Mouse (Mus musculus) liver, adult 2 months (tissue): ENCODE data around the gene Rps11. TPM values are rescaled to one million over a fixed set of nuclear protein-coding genes. Genes with fewer than 3 reads are reported as not detected.

ENCODE experiments used
- DNase-seq: peaks from one replicate; pipeline ENCODE4 v3.0.0-alpha.2; 2011; ENCODE audit warnings: low read depth, low spot score; ENCODE audit errors: extremely low read depth
- H3K27ac ChIP-seq: fragments of 200-500 bp; replicated peaks from 2 replicates; pipeline ENCODE4 v1.5.1; 2012; ENCODE audit warnings: low read depth, mild to moderate bottlenecking, control low read depth, inconsistent platforms, low read length; ENCODE audit not compliant: insufficient read depth
- H3K27me3 ChIP-seq: fragments of 200-500 bp; 2 replicates; pipeline ENCODE4 v1.6.1; 2012; ENCODE audit warnings: mild to moderate bottlenecking, moderate library complexity, low read length, inconsistent platforms; ENCODE audit not compliant: control insufficient read depth, insufficient read depth
- H3K36me3 ChIP-seq: fragments of 200-500 bp; 2 replicates; pipeline ENCODE4 v1.6.1; 2012; ENCODE audit warnings: low read length, inconsistent platforms; ENCODE audit not compliant: control insufficient read depth, insufficient read depth
- H3K4me1 ChIP-seq: fragments of 200-500 bp; 2 replicates; pipeline ENCODE4 v1.6.1; 2011; ENCODE audit warnings: low read length; ENCODE audit not compliant: control insufficient read depth, insufficient read depth
- H3K4me3 ChIP-seq: fragments of 200-500 bp; 2 replicates; pipeline ENCODE4 v1.5.1; 2011; ENCODE audit warnings: low read depth, mild to moderate bottlenecking, control low read depth, low read length, moderate library complexity; ENCODE audit not compliant: insufficient read depth
- H3K79me2 ChIP-seq: fragments of 200-500 bp; 2 replicates; pipeline ENCODE4 v1.6.1; 2012; ENCODE audit warnings: inconsistent platforms, mild to moderate bottlenecking, low read length, moderate library complexity; ENCODE audit not compliant: control insufficient read depth, insufficient read depth
- H3K9ac ChIP-seq: fragments of 200-500 bp; 2 replicates; pipeline ENCODE4 v1.6.1; 2012; ENCODE audit warnings: low read depth, mild to moderate bottlenecking, control low read depth, inconsistent platforms, low read length
- CTCF ChIP-seq: fragments of 200-500 bp; IDR thresholded peaks from 2 replicates; pipeline ENCODE4 v1.5.1; 2011; ENCODE audit warnings: low read depth, low read length, control low read depth
- POLR2A ChIP-seq: fragments of 200-500 bp; IDR thresholded peaks from 2 replicates; pipeline ENCODE4 v1.6.1; 2011; ENCODE audit warnings: low read length, control low read depth; ENCODE audit not compliant: insufficient read depth; ENCODE audit errors: extremely low read depth
- WGBS: fragments of 180-500 bp; shearing (Covaris S2); methylation state at CpG from one replicate; pipeline ENCODE4 v1.1.7; 2018; 5-methylcytosine and 5-hydroxymethylcytosine counted together
- polyA plus RNA-seq: library from polyadenylated mRNA; depleted of rRNA; stranded (reverse); fragments of >200 nt; gene quantifications from 2 replicates; pipeline ENCODE4 v1.2.3, GENCODE M21; 2012
- total RNA-seq: library from RNA; depleted of rRNA; stranded (reverse); fragments of >200 nt; gene quantifications from 2 replicates; pipeline ENCODE4 v1.2.3, GENCODE M21; 2014

Rps11 gene
- total and polyA plus RNA-seq, 2 experiments = 95.1 to 355 TPM

DNA sequence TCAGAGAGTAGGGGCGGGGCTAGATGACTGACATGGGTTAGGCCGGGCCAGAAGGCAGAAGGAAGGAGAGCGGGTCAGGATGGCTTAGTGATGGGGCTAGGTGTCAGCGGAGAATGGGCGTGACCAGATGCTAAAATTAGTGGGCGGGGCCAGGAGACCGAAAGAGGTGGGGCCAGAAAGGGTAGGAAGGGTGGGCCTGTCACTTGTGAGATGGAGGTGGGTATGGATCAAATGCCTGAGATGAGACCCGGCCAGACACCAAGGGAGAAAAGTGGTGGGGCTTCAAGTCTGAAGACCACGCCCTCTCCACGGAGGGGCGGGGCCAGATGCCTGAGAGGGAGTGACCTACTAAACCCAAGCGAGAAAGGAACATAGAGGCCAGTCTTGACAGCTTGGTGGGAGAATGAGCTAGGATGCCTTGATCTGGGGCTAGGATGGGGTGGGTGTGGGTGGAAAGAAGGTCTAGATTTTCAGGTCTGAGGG lies 10.3 kb upstream of the Rps11 start:
- Histone ChIP-seq H3K27me3 (no peaks in the 10 kb centered on the region), H3K4me3 (no peak overlapping the region), H3K79me2 (no peaks in the 10 kb centered on the region; the same call in 1 of the 2 replicates), H3K4me1 (peaks cover 19% of the 10 kb centered on the region), H3K27ac (no peak overlapping the region), H3K36me3 (no peaks in the 10 kb centered on the region), H3K9ac (no peak overlapping the region)
- WGBS = 47% methylated on average over 12 of the region's 12 CpGs
- no peak for TF ChIP-seq POLR2A
- TF ChIP-seq CTCF = no peak
- DNase-seq = no peak

DNA sequence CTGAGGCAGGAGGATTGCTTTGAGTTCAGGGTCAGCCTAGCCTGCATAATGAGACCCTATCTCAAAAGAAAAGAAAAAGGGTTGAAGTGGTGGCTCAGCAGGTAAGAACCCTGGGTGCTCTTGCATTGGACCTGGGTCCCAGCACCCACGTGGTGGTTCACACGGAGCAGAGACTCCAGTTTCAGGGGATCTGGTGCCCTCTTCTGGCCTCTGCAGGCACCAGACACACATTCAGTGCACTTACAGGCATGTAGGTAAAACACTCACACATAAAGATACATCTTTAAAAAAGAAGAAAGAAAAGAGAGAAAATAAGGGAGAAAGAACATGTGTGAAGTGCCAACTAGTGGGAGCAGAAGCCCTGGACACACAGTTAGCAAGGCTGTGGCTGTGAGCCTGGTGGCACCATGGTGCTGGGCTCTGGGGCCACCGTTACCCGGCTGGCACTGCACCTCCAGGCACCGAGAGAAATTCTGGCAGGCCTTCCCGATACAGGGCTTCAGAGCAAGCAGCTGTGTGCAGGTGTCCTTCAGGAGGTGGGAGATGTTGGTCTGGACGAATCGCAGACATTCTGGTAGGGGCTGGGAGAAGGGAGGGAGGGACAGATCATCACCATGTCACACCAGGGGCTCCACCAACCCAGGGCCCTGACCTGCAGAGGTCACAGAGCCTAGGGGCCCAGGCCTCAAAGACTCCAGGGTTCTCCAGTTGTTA lies 9.4 kb upstream of the Rps11 start:
- Histone ChIP-seq H3K27ac (no peak overlapping the region), H3K4me1 (peaks cover 19% of the 10 kb centered on the region), H3K36me3 (no peaks in the 10 kb centered on the region), H3K4me3 (no peak overlapping the region), H3K27me3 (no peaks in the 10 kb centered on the region), H3K9ac (no peak overlapping the region), H3K79me2 (no peaks in the 10 kb centered on the region; the same call in 1 of the 2 replicates)
- DNase-seq = no peak
- 94% methylated on average over 8 of the region's 8 CpGs for WGBS
- TF ChIP-seq CTCF (peak; percentile 43), POLR2A (no peak)

DNA sequence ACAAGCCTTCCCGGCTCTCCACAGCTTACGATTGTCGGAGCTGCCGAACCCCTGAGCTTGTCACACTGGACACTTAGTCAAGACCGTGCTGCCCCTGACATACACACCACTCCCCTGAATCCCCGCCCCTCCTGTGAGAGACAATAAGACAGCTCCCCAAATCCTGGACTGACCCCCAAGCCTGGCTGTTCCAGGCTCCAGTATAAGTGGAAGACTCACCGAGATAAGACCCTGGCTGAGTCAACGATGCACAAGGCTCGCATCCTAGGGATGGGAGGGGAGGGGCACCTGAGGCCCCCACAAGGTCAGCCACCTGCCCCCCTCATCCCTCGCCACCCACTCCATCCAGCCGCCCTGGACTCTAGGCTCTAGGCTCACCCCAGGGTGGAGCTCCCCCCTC lies 7.6 kb upstream of the Rps11 start:
- no peaks in the 10 kb centered on the region for H3K27me3 ChIP-seq
- H3K79me2 ChIP-seq = peaks cover 11% of the 10 kb centered on the region; the same call in 1 of the 2 replicates
- TF ChIP-seq CTCF = no peak
- TF ChIP-seq POLR2A = no peak
- no peak for DNase-seq
- peak overlapping the region; percentile 52 for H3K27ac ChIP-seq
- 83% methylated on average over 11 of the region's 11 CpGs for WGBS
- peaks cover 26% of the 10 kb centered on the region for H3K4me1 ChIP-seq
- 0 out of 2 replicates have a peak overlapping the region, but pooled peaks have one; percentile 6 for H3K9ac ChIP-seq
- H3K36me3 ChIP-seq = peaks cover 5% of the 10 kb centered on the region; the same call in 1 of the 2 replicates
- H3K4me3 ChIP-seq = no peak overlapping the region

DNA sequence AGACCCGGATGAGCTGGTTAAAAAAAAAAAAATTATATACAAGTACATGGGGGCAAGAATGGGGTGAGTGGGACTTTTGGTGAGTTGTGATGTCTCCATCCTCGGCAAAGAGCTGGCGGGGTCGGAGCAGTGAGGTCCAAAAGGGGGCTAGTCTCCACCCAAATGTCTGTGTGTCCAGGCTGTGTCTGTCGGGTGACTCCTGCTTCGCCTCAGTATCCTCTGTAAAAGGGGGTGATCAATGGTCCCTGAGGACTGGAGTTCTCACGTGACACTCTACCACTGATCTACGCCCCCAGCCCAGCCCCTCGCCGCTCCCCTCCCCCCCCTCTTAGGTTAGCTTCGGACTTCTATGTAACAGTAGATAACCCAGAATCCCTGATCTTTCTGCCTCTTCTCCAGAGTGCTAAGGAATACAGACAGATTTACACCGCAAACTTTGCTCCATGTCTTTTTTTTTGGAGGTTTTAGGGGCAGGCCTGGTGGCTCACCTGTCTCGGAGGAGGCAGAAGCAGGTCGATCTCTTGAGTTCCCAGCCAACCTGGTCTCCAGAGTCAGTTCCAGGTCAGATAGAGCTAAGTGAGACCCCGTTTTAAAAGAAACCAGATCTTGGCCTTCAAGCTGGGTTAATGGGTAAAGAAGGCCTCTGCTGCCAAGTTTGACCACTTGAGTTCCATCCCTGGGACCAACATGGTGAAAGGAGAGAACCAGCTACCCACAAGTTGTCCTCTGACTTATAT lies 5.7 kb upstream of the Rps11 start:
- no peaks in the 10 kb centered on the region for H3K27me3 ChIP-seq
- peaks cover 11% of the 10 kb centered on the region; the same call in 1 of the 2 replicates for H3K79me2 ChIP-seq
- TF ChIP-seq POLR2A = no peak
- TF ChIP-seq CTCF = no peak
- H3K9ac ChIP-seq = peak overlapping the region; percentile 30
- H3K36me3 ChIP-seq = peaks cover 18% of the 10 kb centered on the region; the same call in 1 of the 2 replicates
- whole genome bisulfite sequencing = 51% methylated on average over 15 of the region's 15 CpGs
- no peak overlapping the region for H3K4me3 ChIP-seq
- H3K27ac ChIP-seq = peak overlapping the region; percentile 90
- DNase-seq = no peak
- peaks cover 31% of the 10 kb centered on the region for H3K4me1 ChIP-seq

DNA sequence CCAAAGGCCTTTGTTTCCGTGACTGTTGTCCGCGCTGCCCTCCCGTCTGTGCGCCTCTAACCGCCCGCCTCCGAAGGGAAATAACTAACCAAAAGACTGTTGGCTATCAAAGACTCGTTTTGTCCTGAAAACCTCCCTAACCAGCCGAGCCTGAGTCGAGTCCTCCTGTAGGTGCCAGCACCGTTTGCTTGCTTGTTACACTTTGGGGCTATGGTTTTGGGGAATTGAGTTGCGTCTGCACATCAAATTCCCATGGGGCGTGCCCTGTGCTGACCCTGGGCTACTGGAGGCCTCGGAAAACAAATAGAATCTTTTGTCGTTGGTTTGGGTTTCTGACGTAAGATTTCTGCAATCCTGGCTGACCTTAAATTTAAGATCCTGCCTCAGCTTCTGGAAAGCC lies 5.1 kb upstream of the Rps11 start:
- H3K4me3 ChIP-seq = peak overlapping the region; percentile 62
- H3K9ac ChIP-seq = peak overlapping the region; percentile 72
- no peak for TF ChIP-seq CTCF
- TF ChIP-seq POLR2A = no peak
- H3K27me3 ChIP-seq = no peaks in the 10 kb centered on the region
- H3K4me1 ChIP-seq = peaks cover 33% of the 10 kb centered on the region
- peak overlapping the region; percentile 90 for H3K27ac ChIP-seq
- peaks cover 11% of the 10 kb centered on the region; the same call in 1 of the 2 replicates for H3K79me2 ChIP-seq
- peak; percentile 85 for DNase-seq
- peaks cover 18% of the 10 kb centered on the region; the same call in 1 of the 2 replicates for H3K36me3 ChIP-seq
- WGBS = under 1% methylated on average over 17 of the region's 17 CpGs
